Mouse (Mus musculus) hindbrain, embryonic 11.5 days (tissue): ENCODE results near the gene Sfswap. TPM values are rescaled to one million over a fixed set of nuclear protein-coding genes. Genes with fewer than 3 reads are reported as not detected.
A peak's percentile ranks its signal among the peaks of the same experiment; 100 is the strongest.

Experiments
- ATAC-seq: fragments of 200-750 bp; cut with Nextera tagmentation; 2 replicates; pipeline ENCODE4 v1.8.0; 2017; ENCODE audit warnings: mild to moderate bottlenecking, moderate TSS enrichment, moderate library complexity; ENCODE audit not compliant: low FRiP score
- DNase-seq: peaks from one replicate; pipeline ENCODE4 v3.0.0-alpha.2; 2015; ENCODE audit warnings: low spot score
- H3K27ac ChIP-seq: fragments of 300-500 bp; sonication (generic); 2 replicates; pipeline ENCODE4 v1.5.1; 2014; ENCODE audit warnings: mild to moderate bottlenecking, low read depth, low read length
- H3K27me3 ChIP-seq: fragments of 300-500 bp; sonication (generic); 2 replicates; pipeline ENCODE4 v1.6.1; 2014; ENCODE audit warnings: mild to moderate bottlenecking, low read length, moderate library complexity, mixed read lengths; ENCODE audit not compliant: control insufficient read depth, insufficient read depth
- H3K36me3 ChIP-seq: fragments of 300-500 bp; sonication (generic); 2 replicates; pipeline ENCODE4 v1.6.1; 2014; ENCODE audit warnings: mild to moderate bottlenecking, low read length, moderate library complexity, mixed read lengths; ENCODE audit not compliant: control insufficient read depth, insufficient read depth
- H3K4me1 ChIP-seq: fragments of 300-500 bp; sonication (generic); replicated peaks from 2 replicates; pipeline ENCODE4 v1.6.1; 2014; ENCODE audit warnings: low read length, mixed read lengths; ENCODE audit not compliant: control insufficient read depth, insufficient read depth
- H3K4me2 ChIP-seq: fragments of 300-500 bp; sonication (generic); replicated peaks from 2 replicates; pipeline ENCODE4 v1.6.1; 2014; ENCODE audit warnings: mild to moderate bottlenecking, low read depth, low read length
- H3K4me3 ChIP-seq: fragments of 300-500 bp; sonication (generic); 2 replicates; pipeline ENCODE4 v1.5.1; 2014; ENCODE audit warnings: low read depth, low read length
- H3K9ac ChIP-seq: fragments of 300-500 bp; sonication (generic); 2 replicates; pipeline ENCODE4 v1.6.1; 2014; ENCODE audit warnings: low read depth, low read length
- H3K9me3 ChIP-seq: fragments of 300-500 bp; sonication (generic); 2 replicates; pipeline ENCODE4 v1.6.1; 2016; ENCODE audit warnings: low read length; ENCODE audit not compliant: control insufficient read depth
- WGBS: fragments of 180-500 bp; shearing (Covaris S2); extraction: QIAGEN DNeasy Blood & Tissue Kit; methylation state at CpG from one replicate; pipeline ENCODE4 v1.1.7; 2014; 5-methylcytosine and 5-hydroxymethylcytosine counted together
- polyA plus RNA-seq: library from polyadenylated mRNA; unstranded; fragments of >200 nt; fragmentation: Nextera tagmentation; extraction: Ambion mirVana; gene quantifications from 2 replicates; pipeline ENCODE4 v1.2.1, GENCODE M21; 2014

Gene Sfswap
- polyA plus RNA-seq, 1 experiment from 2014 or later: 59.0 TPM

DNA sequence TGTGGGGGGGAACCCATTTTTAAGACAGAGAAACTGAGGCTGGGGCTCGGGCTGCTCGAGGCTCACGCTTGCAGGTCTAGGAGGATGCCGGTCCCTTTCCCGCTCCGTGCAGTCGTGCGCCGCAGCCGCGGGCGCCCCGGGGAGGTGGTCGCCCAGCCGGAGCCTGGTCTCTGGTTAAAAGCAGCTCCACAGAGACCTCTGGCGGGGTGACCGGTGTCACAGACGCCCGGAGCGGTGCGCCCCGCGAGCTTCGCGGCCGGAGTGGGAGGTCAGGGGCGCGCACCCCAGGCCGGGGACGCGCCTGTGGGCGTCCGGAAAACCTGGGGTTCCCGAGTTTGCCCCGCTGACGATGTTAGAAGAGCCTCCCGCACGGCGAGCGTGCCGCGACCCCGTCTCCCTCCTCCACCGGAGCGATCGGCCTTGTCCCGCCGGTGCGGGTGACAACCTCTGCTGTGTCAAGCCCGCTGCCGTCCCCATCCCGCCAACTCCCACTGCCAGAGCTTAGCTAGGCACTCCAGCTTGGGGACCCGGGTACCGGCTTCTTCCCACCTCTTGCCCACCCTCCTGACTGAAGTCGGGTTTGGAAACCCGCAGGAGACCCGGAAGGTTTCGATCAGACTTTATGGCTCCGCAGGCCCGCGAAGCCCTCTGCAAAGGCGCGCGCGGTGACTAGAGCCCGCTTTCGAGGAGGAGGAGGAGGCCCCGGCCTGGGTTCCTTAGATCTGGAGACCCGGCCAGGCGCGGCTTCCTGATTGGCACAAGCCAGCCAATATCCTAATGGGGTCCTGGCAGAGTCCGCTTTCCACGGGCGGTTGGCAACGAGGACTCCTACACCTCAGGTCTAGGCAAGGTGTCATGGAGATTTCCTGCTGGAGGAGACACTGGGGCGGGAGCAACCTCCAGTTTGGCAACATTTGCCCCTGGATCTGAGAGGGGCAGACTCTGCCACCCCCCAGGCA, 83.8 kb downstream of the Sfswap start:
- WGBS: 1% methylated on average over 75 of the region's 76 CpGs
- Histone ChIP-seq H3K4me2 (peak overlapping the region; percentile 99), H3K9ac (peak overlapping the region; percentile 74), H3K27me3 (peaks cover 9% of the 10 kb centered on the region), H3K4me1 (0 out of 2 replicates have a peak, but pooled peaks cover 5% of the 10 kb centered on the region), H3K9me3 (no peaks in the 10 kb centered on the region), H3K4me3 (peak overlapping the region; percentile 79), H3K27ac (0 out of 2 replicates have a peak overlapping the region, but pooled peaks have one; percentile 1), H3K36me3 (no peaks in the 10 kb centered on the region)
- DNase-seq (peak; percentile 69), ATAC-seq (peak; percentile 39)

DNA sequence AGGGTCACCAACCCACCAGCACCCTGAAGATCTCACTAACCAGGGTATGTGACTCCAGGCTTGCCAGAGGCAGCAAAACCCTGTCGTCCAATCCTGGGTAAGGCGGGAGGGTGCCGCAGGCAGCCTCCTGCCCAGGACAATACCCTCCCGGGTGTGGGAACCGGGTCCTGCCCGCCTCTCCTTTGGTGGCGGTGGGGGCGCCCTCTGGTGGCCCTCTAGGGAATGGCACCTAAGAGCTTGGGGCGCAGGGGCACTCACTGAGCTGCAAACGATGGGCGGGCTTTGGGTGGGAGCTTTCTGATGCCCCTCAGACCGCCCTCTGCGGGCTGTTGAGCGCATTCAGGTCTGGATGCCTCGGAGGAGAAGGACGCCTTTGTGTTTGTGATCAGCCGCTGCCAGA, 85.0 kb downstream of the Sfswap start:
- H3K9ac ChIP-seq: peak overlapping the region; percentile 52
- no peaks in the 10 kb centered on the region for H3K9me3 ChIP-seq
- H3K27ac ChIP-seq: peak overlapping the region; percentile 48; the same call in 1 of the 2 replicates
- peak overlapping the region; percentile 79; the same call in 1 of the 2 replicates for H3K4me3 ChIP-seq
- WGBS: 0% methylated on average over 16 of the region's 17 CpGs
- peak overlapping the region; percentile 99 for H3K4me2 ChIP-seq
- no peaks in the 10 kb centered on the region for H3K36me3 ChIP-seq
- DNase-seq (peak; percentile 97), ATAC-seq (peak; percentile 63)
- peaks cover 7% of the 10 kb centered on the region; the same call in 1 of the 2 replicates for H3K4me1 ChIP-seq
- peaks cover 9% of the 10 kb centered on the region for H3K27me3 ChIP-seq

DNA sequence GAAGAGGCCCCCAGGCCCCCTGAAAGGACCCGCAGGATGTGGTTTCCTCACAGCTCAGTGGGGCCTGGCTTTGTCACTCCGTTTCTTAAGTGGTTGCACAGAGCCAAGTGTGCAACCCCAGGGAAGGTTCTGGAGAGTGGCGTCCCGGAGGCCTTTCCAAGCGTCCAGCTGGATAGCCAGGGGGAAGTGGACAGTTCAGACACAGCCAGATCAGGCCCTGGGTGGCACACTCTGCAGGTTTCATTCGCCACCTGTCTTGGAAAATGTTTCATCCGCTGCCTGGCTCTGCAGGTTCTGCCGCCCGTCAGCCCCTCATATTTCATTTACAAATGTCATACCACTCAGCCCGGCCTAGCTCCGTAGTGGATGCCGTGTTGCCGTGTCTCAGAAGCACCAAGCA, 85.5 kb downstream of the Sfswap start:
- no peaks in the 10 kb centered on the region for H3K9me3 ChIP-seq
- no peak for ATAC-seq
- H3K4me3 ChIP-seq: no peak overlapping the region
- WGBS: 65% methylated on average over 13 of the region's 13 CpGs
- H3K4me2 ChIP-seq: peak overlapping the region; percentile 99
- H3K9ac ChIP-seq: peak overlapping the region; percentile 52
- peak overlapping the region; percentile 48; the same call in 1 of the 2 replicates for H3K27ac ChIP-seq
- DNase-seq: no peak
- H3K27me3 ChIP-seq: peaks cover 9% of the 10 kb centered on the region
- no peaks in the 10 kb centered on the region for H3K36me3 ChIP-seq
- H3K4me1 ChIP-seq: peaks cover 8% of the 10 kb centered on the region; the same call in 1 of the 2 replicates

DNA sequence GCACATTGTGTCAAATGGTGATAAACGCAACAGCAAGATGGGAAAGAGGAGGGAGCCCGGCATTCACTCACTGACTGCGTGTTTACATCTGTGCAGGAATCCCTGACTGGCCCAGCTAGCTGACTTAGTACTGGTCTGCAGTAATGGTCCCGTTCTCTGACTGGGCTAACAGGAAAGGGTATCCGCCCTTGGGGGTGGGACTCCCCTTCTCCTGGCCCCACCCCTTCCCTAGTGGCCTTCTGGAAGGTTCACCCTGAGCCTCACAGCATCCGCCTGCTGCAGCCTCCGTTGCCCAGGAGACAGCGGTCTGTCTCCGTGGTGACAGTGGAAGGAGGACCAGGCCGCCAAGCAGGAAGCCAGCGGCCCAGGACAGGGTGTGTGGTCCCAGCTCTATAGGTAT, 89.9 kb downstream of the Sfswap start:
- H3K4me3 ChIP-seq: no peak overlapping the region
- no peaks in the 10 kb centered on the region for H3K27me3 ChIP-seq
- no peaks in the 10 kb centered on the region for H3K36me3 ChIP-seq
- ATAC-seq: peak; percentile 39; the same call in 1 of the 2 replicates
- H3K4me2 ChIP-seq: peak overlapping the region; percentile 9; the same call in 1 of the 2 replicates
- peak; percentile 64 for DNase-seq
- no peaks in the 10 kb centered on the region for H3K9me3 ChIP-seq
- H3K4me1 ChIP-seq: peaks cover 8% of the 10 kb centered on the region; the same call in 1 of the 2 replicates
- H3K27ac ChIP-seq: no peak overlapping the region
- 12% methylated on average over 11 of the region's 11 CpGs for WGBS
- no peak overlapping the region for H3K9ac ChIP-seq

DNA sequence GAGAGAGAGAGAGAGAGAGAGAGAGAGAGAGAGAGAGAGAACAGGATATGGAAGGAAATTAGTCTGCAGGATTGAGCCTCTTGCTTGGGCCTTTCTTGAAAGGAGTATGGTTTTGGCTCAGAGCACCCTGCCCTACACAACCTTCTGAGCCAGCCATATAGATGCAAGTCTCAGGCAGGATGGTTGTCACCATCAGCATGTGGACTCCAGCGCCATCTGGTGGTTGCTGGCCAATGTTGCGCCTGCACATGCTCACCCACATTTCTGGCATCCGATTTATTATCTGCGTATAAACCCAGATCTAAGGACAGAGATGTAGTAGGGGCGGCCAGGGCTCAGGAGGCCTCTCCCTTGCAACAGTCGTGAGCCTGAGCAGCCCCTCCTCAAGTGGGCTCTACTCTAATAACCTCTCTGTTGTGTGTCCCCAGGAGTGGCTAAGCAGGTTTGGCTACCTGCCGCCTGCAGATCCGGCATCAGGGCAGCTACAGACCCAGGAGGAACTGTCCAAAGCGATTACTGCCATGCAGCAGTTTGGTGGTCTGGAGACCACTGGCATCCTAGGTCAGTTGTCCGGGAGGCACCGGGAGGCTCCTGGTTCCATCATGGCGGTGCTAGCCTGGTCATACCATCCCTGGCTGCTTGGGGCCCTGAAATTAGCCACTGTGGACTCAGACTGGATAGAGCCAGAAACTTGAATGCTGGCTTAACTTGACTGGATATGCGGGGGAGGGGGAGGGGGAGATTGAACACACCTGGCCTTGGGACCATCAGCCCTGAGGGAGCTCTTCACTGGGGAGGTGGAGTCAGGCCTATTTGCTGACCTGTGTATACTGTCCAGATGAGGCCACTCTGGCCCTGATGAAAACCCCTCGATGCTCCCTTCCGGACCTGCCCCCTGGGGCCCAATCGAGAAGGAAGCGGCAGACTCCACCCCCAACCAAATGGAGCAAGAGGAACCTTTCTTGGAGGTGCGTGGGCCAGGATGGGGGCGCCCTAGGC, 93.4 kb downstream of the Sfswap start:
- H3K4me3 ChIP-seq: no peak overlapping the region
- H3K4me2 ChIP-seq: no peak overlapping the region
- H3K27me3 ChIP-seq: no peaks in the 10 kb centered on the region
- WGBS: 39% methylated on average over 19 of the region's 19 CpGs
- ATAC-seq: peak; percentile 45
- no peak overlapping the region for H3K27ac ChIP-seq
- no peaks in the 10 kb centered on the region for H3K9me3 ChIP-seq
- peaks cover 3% of the 10 kb centered on the region; the same call in 1 of the 2 replicates for H3K4me1 ChIP-seq
- peak; percentile 91 for DNase-seq
- no peaks in the 10 kb centered on the region for H3K36me3 ChIP-seq
- H3K9ac ChIP-seq: no peak overlapping the region

DNA sequence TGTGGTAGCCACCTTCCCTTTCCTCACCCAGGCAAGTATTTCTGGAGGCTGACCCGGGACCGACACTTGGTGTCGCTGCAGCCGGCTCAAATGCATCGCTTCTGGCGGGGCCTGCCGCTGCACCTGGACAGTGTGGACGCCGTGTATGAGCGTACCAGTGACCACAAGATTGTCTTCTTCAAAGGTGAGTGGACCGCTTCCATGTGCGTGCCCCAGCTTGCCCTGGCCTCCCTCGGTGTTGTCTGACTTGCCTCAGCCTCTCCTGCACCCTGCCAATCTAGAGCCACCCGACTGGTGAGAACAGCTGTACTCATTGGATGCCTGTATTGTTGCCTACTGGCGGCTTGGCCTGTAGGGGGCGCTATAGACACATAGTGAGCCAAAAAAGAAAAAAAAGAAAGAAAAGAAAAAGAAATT, 101.1 kb downstream of the Sfswap start:
- Histone ChIP-seq H3K36me3 (no peaks in the 10 kb centered on the region), H3K9ac (no peak overlapping the region), H3K9me3 (no peaks in the 10 kb centered on the region), H3K4me2 (no peak overlapping the region), H3K27me3 (no peaks in the 10 kb centered on the region), H3K27ac (no peak overlapping the region), H3K4me3 (no peak overlapping the region), H3K4me1 (no peaks in the 10 kb centered on the region)
- 32% methylated on average over 16 of the region's 16 CpGs for WGBS
- DNase-seq (peak; percentile 44), ATAC-seq (no peak)

DNA sequence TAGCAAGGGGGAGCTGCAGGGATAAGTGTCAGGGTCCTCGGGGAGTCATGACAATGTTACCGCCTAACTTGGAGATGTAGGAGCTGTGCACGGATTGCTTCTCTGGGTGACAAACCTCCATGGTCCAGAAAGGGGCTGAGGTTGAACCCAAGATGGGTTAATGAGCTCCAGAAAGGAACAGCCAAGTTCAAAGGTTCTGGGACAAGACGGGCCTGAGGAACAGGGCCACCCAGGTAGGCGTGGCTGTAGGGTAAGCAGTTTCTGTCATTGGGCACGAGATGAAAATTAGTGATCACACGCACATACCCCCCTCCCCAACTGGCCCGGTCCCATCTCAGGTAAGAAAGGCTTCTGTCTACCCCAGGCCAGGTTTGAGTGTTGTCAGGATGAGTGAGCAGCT, 106.5 kb downstream of the Sfswap start:
- Histone ChIP-seq H3K27me3 (no peaks in the 10 kb centered on the region), H3K4me3 (no peak overlapping the region), H3K9me3 (no peaks in the 10 kb centered on the region), H3K9ac (no peak overlapping the region), H3K4me2 (no peak overlapping the region), H3K4me1 (no peaks in the 10 kb centered on the region), H3K27ac (no peak overlapping the region), H3K36me3 (no peaks in the 10 kb centered on the region)
- WGBS: 85% methylated on average over 8 of the region's 8 CpGs
- no peak for ATAC-seq
- no peak for DNase-seq

DNA sequence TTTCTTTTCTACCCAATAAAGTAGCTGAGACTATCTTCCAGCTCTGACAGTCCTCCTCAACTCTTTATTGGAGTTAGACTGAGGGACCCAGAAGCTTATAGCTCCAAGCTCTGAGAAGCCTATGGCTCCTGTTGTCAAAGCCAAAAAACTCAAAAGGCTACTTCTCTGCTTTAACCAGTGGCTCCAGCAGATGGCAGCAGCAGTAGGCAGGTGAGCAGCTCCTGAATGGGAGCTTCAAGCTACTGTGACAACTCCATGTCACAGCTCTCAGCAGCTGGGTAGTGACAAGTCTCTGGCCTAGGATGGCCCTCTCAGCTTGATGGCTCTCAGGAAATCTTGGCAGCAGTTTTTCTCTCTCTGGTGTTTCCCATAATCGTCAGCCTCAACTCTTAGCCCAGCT, 110.0 kb downstream of the Sfswap start:
- no peaks in the 10 kb centered on the region for H3K36me3 ChIP-seq
- DNase-seq (peak; percentile 77), ATAC-seq (no peak)
- H3K4me1 ChIP-seq: no peaks in the 10 kb centered on the region
- WGBS: 36% methylated on average over 1 of the region's 1 CpGs
- no peak overlapping the region for H3K4me3 ChIP-seq
- H3K27me3 ChIP-seq: no peaks in the 10 kb centered on the region
- H3K9me3 ChIP-seq: no peaks in the 10 kb centered on the region
- no peak overlapping the region for H3K27ac ChIP-seq
- no peak overlapping the region for H3K4me2 ChIP-seq
- H3K9ac ChIP-seq: no peak overlapping the region
